9 mouse cellular contexts compared by ENCODE assay signal in the genomic region with DNA sequence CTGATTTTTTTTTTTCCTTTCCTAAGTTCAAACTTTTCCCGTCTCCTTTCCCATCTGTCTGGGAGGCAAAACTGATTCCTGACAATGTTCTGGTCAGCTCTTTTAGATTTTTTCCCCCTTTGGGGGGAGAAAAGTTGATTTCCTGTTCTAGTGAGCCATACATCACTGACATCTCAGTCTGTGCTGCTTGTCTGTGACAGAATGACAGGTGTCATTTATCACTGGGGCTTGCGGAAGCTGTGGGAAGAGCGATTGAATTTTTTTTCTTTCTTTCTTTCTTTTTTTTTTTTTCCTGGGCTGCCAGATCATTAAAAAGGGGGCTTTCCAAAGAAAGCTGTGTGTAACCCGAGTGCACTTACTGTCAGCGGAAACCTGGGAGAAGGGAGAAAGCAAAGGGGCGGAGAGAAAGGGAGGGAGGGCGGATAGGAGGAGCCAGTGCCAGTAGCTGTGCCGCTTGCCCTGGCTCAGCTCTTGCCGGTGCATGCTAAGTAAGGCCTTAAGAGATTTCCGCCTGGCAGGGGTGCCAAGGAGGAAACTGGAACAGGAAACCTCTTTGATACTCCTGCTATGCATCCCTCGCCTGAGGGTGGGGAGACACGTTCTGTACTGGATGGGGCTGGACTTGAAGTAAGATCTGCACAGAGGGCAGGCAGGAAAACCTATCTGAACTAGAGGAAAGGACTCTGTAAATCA.
A peak's percentile ranks its signal among the peaks of the same experiment; 100 is the strongest.
DNase-seq lines count a peak whose midpoint lies in the region; ATAC-seq and TF ChIP-seq lines count a peak whose summit lies in the region.
"Had no signal": no experiment of that assay in that cellular context is flagged by ENCODE, and none has a peak within 500 bp of the region (broad histone marks: within the 10 kb centered on the region; RNA-seq: fewer than 3 reads in every experiment).

No protein-coding gene starts in this region.

- H3K9me3 ChIP-seq in forebrain, embryonic 16.5 days (ENCODE audit: control insufficient read depth, low read length): no peaks in the 10 kb centered on the region
- no peaks in the 10 kb centered on the region for H3K9me3 ChIP-seq in lung, postnatal 0 days (ENCODE audit: low read length)

- WGBS in forebrain, embryonic 16.5 days: under 1% methylated on average over 12 of the region's 12 CpGs
- WGBS in lung, postnatal 0 days: 1% methylated on average over 12 of the region's 12 CpGs

- peak; percentile 55 for DNase-seq in CD4-positive helper T cell, adult 2 months (ENCODE audit: low read depth, low spot score)
- peak; percentile 70 for DNase-seq in adrenal gland, adult 8-10 months
- peak; percentile 65 to 70 for DNase-seq in heart, postnatal 14 days
- peak; percentile 81 to 91 for DNase-seq in kidney, postnatal 25 days
- DNase-seq in lung, postnatal 0 days (ENCODE audit: low spot score): peak; percentile 89
- peak; percentile 66 for DNase-seq in ovary, postnatal 36 days (ENCODE audit: low spot score)
- DNase-seq in urinary bladder, postnatal 25 days (ENCODE audit: low spot score): peak; percentile 52

- H3K27me3 ChIP-seq in forebrain, embryonic 16.5 days (replicated peaks; ENCODE audit: control insufficient read depth, insufficient read depth, low read length): peaks cover 10% of the 10 kb centered on the region
- no peaks in the 10 kb centered on the region for H3K27me3 ChIP-seq in lung, postnatal 0 days (replicated peaks; ENCODE audit: insufficient read depth, low read length)

- peak overlapping the region; percentile 9 for H3K4me3 ChIP-seq in forebrain, embryonic 16.5 days (replicated peaks; ENCODE audit: low read length)
- H3K4me3 ChIP-seq in lung, postnatal 0 days (ENCODE audit: low read depth, low read length): no peak overlapping the region
- H3K4me3 ChIP-seq: myocyte had no signal

- no peaks in the 10 kb centered on the region for H3K36me3 ChIP-seq in forebrain, embryonic 16.5 days (ENCODE audit: control insufficient read depth, insufficient read depth)
- no peaks in the 10 kb centered on the region for H3K36me3 ChIP-seq in lung, postnatal 0 days (ENCODE audit: insufficient read depth, low read length)

- peaks cover 19% of the 10 kb centered on the region for H3K4me1 ChIP-seq in forebrain, embryonic 16.5 days (replicated peaks; ENCODE audit: control insufficient read depth, insufficient read depth, low read length)
- H3K4me1 ChIP-seq in lung, postnatal 0 days (ENCODE audit: insufficient read depth, low read depth, low read length): no peaks in the 10 kb centered on the region

- TF ChIP-seq EP300 in lung, postnatal 0 days (IDR thresholded peaks at IDR 0.05): peak; percentile 6; the same call in 1 of the 2 replicates

- H3K27ac ChIP-seq in forebrain, embryonic 16.5 days (ENCODE audit: low read length): no peak overlapping the region
- no peak overlapping the region for H3K27ac ChIP-seq in lung, postnatal 0 days (ENCODE audit: low read length)

- TF ChIP-seq CTCF in lung, postnatal 0 days (IDR thresholded peaks at IDR 0.05): no peak

- H3K4me2 ChIP-seq in forebrain, embryonic 16.5 days (ENCODE audit: low read length): peak overlapping the region; percentile 39
- peak overlapping the region; percentile 45 for H3K4me2 ChIP-seq in lung, postnatal 0 days (replicated peaks; ENCODE audit: low read depth, low read length)

- 0 out of 2 replicates have a peak overlapping the region, but pooled peaks have one; percentile 19 for H3K9ac ChIP-seq in forebrain, embryonic 16.5 days (replicated peaks; ENCODE audit: low read depth, low read length)
- H3K9ac ChIP-seq in lung, postnatal 0 days (replicated peaks; ENCODE audit: low read depth): no peak overlapping the region

- intact Hi-C loops in heart, postnatal 14 days (cut with DNase I): no loop called here

- peak; percentile 90 for ATAC-seq in forebrain, embryonic 16.5 days
- ATAC-seq in lung, postnatal 0 days: peak; percentile 92
